Mouse (Mus musculus) liver, postnatal 0 days (tissue): ENCODE measurements around the gene Ccl4. TPM values are rescaled to one million over a fixed set of nuclear protein-coding genes. Genes with fewer than 3 reads are reported as not detected.

Experiments
- ATAC-seq: fragments of 200-750 bp; cut with Nextera tagmentation; 2 replicates; pipeline ENCODE4 v1.8.0; 2017; ENCODE audit warnings: mild to moderate bottlenecking, moderate library complexity
- DNase-seq: peaks from one replicate; pipeline ENCODE4 v3.0.0-alpha.2; 2016
- H3K27ac ChIP-seq: fragments of 300-500 bp; sonication (generic); 2 replicates; pipeline ENCODE4 v1.5.1; 2014; ENCODE audit warnings: antibody characterized with exemption, moderate library complexity, mild to moderate bottlenecking, low read depth
- H3K27me3 ChIP-seq: fragments of 300-500 bp; sonication (generic); 2 replicates; pipeline ENCODE4 v1.6.1; 2014; ENCODE audit warnings: low read length, control low read depth, mixed read lengths; ENCODE audit not compliant: insufficient read depth
- H3K36me3 ChIP-seq: fragments of 300-500 bp; sonication (generic); replicated peaks from 2 replicates; pipeline ENCODE4 v1.6.1; 2014; ENCODE audit warnings: mild to moderate bottlenecking, control low read depth, low read length, moderate library complexity, mixed read lengths; ENCODE audit not compliant: insufficient read depth
- H3K4me1 ChIP-seq: fragments of 300-500 bp; sonication (generic); 2 replicates; pipeline ENCODE4 v1.6.1; 2014; ENCODE audit warnings: antibody characterized with exemption, mild to moderate bottlenecking, control low read depth; ENCODE audit not compliant: insufficient read depth
- H3K4me2 ChIP-seq: fragments of 300-500 bp; sonication (generic); 2 replicates; pipeline ENCODE4 v1.6.1; 2014; ENCODE audit warnings: low read depth, mild to moderate bottlenecking, low read length, moderate library complexity, mixed read lengths
- H3K4me3 ChIP-seq: fragments of 300-500 bp; sonication (generic); 2 replicates; pipeline ENCODE4 v1.5.1; 2014; ENCODE audit warnings: low read depth, low read length
- H3K9ac ChIP-seq: fragments of 300-500 bp; sonication (generic); replicated peaks from 2 replicates; pipeline ENCODE4 v1.6.1; 2014; ENCODE audit warnings: mild to moderate bottlenecking, moderate library complexity
- H3K9me3 ChIP-seq: fragments of 300-500 bp; sonication (generic); 2 replicates; pipeline ENCODE4 v1.6.1; 2016; ENCODE audit warnings: mild to moderate bottlenecking, control low read depth, low read length, mixed read lengths
- CTCF ChIP-seq: sonication (generic); IDR thresholded peaks from 2 replicates; pipeline ENCODE4 v1.5.1; 2016; ENCODE audit warnings: antibody characterized with exemption, low read depth
- EP300 ChIP-seq: IDR thresholded peaks from 2 replicates; pipeline ENCODE4 v1.6.1; 2016; ENCODE audit warnings: antibody characterized with exemption, low read depth, mild to moderate bottlenecking
- WGBS: fragments of 180-500 bp; shearing (Covaris S2); extraction: QIAGEN DNeasy Blood & Tissue Kit; methylation state at CpG from one replicate; pipeline ENCODE4 v1.1.7; 2014; ENCODE audit not compliant: insufficient replicate concordance; 5-methylcytosine and 5-hydroxymethylcytosine counted together
- polyA plus RNA-seq: library from polyadenylated mRNA; unstranded; fragments of >200 nt; fragmentation: Nextera tagmentation; extraction: Ambion mirVana; gene quantifications from 2 replicates; pipeline ENCODE4 v1.2.1, GENCODE M21; 2015

The Ccl4 gene
- polyA plus RNA-seq: 1.6 and 1.8 TPM in 2 replicates

DNA sequence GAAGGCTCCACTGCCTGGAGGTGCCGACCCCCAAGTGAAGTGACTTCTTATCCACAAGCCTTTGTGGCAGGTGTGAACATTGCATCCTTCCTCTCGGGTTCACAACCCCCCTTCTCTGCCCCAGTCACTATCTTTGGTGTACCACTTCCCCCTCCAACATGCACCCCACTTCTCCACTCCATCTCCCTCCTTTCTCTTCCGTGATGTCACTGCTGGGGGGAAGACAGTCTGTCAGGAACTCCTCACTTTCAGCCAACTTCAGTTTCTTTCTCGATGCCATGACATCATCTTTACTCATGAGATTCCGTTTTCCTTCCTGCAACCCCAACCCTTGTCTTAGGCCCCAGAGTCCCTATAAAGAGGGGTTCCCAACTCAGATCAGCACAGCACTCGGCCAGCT is at the start of gene Ccl4:
Gene Ccl4 (plus strand): TSS at position 381 of the 400 bp plus-strand sequence.
- ATAC-seq (no peak), DNase-seq (no peak)
- no peaks in the 10 kb centered on the region for H3K27me3 ChIP-seq
- 37% methylated on average over 6 of the region's 6 CpGs for WGBS
- no peak within 1 kb of the TSS for H3K27ac ChIP-seq
- no peak within 1 kb of the TSS for H3K4me2 ChIP-seq
- H3K9ac ChIP-seq: no peak within 1 kb of the TSS
- no peak within 1 kb of the TSS for H3K4me3 ChIP-seq
- no peaks in the 10 kb centered on the region for H3K36me3 ChIP-seq
- H3K4me1 ChIP-seq: peaks cover 5% of the 10 kb centered on the region; the same call in 1 of the 2 replicates
- no peak for TF ChIP-seq CTCF
- no peak for TF ChIP-seq EP300
- H3K9me3 ChIP-seq: no peaks in the 10 kb centered on the region

DNA sequence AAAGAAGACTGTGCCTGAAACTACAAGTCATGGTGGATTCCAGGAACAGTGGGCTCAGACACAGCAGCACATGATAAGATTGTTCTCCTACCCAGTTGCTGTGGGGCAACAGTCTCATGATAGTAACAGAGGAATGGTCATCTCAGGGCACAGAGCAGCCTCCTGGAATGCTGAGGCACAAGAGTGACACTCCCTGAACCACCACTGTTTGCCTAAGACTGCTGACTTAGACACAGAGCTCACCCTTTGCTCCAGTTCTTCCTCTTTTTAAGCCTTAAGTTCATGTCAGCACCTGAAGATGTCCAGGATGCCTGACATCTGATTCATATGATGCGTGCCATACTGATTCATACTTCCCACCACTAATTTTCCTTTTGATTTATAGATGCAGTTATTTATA is 45.8 kb upstream of the Ccl4 start:
- DNase-seq: no peak
- Histone ChIP-seq H3K4me3 (no peak overlapping the region), H3K4me2 (no peak overlapping the region), H3K4me1 (peaks cover 3% of the 10 kb centered on the region; the same call in 1 of the 2 replicates), H3K36me3 (no peaks in the 10 kb centered on the region), H3K9me3 (no peaks in the 10 kb centered on the region), H3K27me3 (no peaks in the 10 kb centered on the region), H3K9ac (no peak overlapping the region), H3K27ac (no peak overlapping the region)
- 60% methylated on average over 1 of the region's 1 CpGs for WGBS
- TF ChIP-seq CTCF: no peak
- TF ChIP-seq EP300: no peak
- peak; percentile 49; the same call in 1 of the 2 replicates for ATAC-seq

DNA sequence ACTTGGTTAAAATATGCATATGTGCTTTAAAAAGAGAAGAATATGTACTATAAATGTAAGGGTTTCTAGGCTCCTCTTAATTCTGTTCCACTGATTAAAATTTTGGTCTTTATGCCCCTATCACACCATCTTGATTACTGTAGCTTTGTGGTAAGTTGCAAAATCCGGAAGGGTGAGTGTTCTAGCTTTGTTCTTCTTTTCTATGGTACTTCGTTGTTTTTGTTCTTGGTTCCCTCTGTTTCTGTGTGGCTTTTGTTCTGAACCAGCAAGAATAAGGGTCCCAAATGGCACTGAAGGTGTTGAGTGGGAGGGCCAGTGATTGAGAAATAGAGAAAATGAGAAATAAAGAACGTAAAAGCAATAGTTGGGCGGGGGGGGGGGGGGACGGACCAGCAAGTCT is 44.1 kb upstream of the Ccl4 start:
- H3K4me2 ChIP-seq: no peak overlapping the region
- no peak for TF ChIP-seq EP300
- no peak for TF ChIP-seq CTCF
- H3K4me3 ChIP-seq: no peak overlapping the region
- ATAC-seq: no peak
- no peaks in the 10 kb centered on the region for H3K9me3 ChIP-seq
- no peaks in the 10 kb centered on the region for H3K27me3 ChIP-seq
- H3K9ac ChIP-seq: no peak overlapping the region
- H3K27ac ChIP-seq: no peak overlapping the region
- no peak for DNase-seq
- no peaks in the 10 kb centered on the region for H3K36me3 ChIP-seq
- WGBS: 46% methylated on average over 5 of the region's 5 CpGs
- peaks cover 3% of the 10 kb centered on the region; the same call in 1 of the 2 replicates for H3K4me1 ChIP-seq

DNA sequence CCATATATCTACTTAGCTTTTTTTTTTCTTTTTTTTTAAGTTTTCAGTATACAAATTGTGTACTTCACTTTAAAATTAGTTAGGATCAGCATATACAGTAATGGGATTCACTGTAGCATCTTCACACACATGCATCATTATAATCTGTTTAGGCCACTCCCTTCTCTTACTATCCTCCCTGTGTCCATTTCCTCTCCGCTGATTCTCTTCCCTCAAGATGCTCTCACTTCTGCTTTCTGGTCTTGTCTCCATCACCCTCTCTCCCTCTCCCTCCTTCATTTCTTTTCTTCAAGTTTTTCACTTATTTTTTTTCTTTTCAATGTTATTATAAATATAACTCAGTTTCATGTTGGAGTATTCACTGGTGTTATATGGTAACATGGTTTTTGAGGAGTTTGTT is 43.3 kb upstream of the Ccl4 start:
- Histone ChIP-seq H3K36me3 (no peaks in the 10 kb centered on the region), H3K9ac (no peak overlapping the region), H3K4me3 (no peak overlapping the region), H3K27ac (no peak overlapping the region), H3K4me1 (peaks cover 3% of the 10 kb centered on the region; the same call in 1 of the 2 replicates), H3K9me3 (no peaks in the 10 kb centered on the region), H3K27me3 (no peaks in the 10 kb centered on the region), H3K4me2 (no peak overlapping the region)
- ATAC-seq (no peak), DNase-seq (no peak)
- WGBS: 53% methylated on average over 1 of the region's 1 CpGs
- TF ChIP-seq EP300 (no peak), CTCF (no peak)

DNA sequence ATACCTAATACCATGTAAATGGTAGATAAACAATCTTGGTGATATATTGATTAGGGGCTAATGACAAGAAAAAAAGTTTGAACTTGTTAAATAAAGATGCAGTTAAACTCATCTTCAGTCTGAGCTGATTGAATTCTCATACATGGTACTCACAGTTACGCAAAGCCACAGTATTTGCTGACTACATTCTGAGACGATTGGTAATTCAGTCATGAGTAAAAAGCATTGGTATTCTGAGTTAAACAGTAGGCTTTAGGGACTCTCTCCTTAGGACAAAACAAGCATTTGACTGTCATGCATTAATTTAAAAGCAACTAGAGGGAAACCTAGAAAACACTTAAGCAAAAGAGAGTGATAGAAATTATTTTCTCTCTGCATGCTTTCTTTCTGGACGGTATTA is 38.8 kb upstream of the Ccl4 start:
- Histone ChIP-seq H3K4me1 (no peaks in the 10 kb centered on the region), H3K9ac (no peak overlapping the region), H3K36me3 (no peaks in the 10 kb centered on the region), H3K27ac (no peak overlapping the region), H3K9me3 (no peaks in the 10 kb centered on the region), H3K27me3 (no peaks in the 10 kb centered on the region), H3K4me2 (no peak overlapping the region), H3K4me3 (no peak overlapping the region)
- DNase-seq: no peak
- TF ChIP-seq EP300 (no peak), CTCF (no peak)
- WGBS: 75% methylated on average over 3 of the region's 3 CpGs
- no peak for ATAC-seq

DNA sequence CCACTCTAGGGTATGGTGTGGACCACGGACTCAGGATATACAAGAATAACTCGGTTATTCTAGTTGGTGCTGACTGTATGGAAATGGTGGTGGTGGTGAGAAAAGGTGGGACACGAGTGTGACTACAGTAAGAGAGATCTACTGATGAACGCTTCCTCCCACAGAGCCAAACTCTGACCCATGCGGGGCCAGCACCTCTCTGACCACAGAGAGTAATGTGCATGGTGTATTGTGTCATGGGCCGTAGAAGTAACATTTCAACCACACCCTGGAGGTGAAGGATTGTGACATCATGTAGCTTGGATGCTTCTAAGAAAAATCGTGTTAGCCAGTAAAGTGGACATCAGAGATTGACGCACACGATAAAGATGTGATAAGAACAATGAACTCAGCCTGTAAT is 33.6 kb upstream of the Ccl4 start:
- Histone ChIP-seq H3K27me3 (no peaks in the 10 kb centered on the region), H3K9ac (no peak overlapping the region), H3K9me3 (no peaks in the 10 kb centered on the region), H3K4me2 (no peak overlapping the region), H3K36me3 (no peaks in the 10 kb centered on the region), H3K4me1 (no peaks in the 10 kb centered on the region), H3K27ac (no peak overlapping the region), H3K4me3 (no peak overlapping the region)
- no peak for DNase-seq
- TF ChIP-seq CTCF (no peak), EP300 (no peak)
- 71% methylated on average over 9 of the region's 9 CpGs for WGBS
- ATAC-seq: no peak

DNA sequence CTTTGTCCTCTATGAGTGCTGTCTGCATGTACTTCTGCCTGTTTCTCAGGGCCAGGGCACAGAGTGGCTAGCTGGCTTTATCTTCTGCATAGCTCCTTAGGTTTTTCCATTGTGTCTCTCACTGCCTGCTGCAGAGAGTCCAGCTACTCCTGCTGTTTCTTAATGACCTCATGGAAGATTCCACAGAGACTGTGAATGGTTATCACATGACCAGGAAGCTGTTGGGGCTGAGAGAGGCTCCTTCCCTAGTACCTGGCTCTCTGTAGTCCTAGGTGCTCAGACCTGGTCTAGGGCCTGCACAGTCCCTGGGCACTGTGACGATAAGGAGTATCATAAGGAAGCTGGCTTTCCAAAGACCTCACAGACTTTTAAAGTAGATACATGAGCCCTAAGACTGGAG is 31.8 kb upstream of the Ccl4 start:
- no peaks in the 10 kb centered on the region for H3K9me3 ChIP-seq
- H3K27me3 ChIP-seq: no peaks in the 10 kb centered on the region
- DNase-seq: no peak
- H3K4me2 ChIP-seq: no peak overlapping the region
- H3K4me1 ChIP-seq: no peaks in the 10 kb centered on the region
- WGBS: 90% methylated on average over 1 of the region's 1 CpGs
- H3K9ac ChIP-seq: no peak overlapping the region
- TF ChIP-seq CTCF (no peak), EP300 (no peak)
- H3K4me3 ChIP-seq: no peak overlapping the region
- ATAC-seq: no peak
- no peaks in the 10 kb centered on the region for H3K36me3 ChIP-seq
- H3K27ac ChIP-seq: no peak overlapping the region
